Mouse (Mus musculus) heart, embryonic 10.5 days (tissue): ENCODE data around the gene Col15a1. TPM values are rescaled to one million over a fixed set of nuclear protein-coding genes. Genes with fewer than 3 reads are reported as not detected.

ENCODE experiments used
- DNase-seq: peaks from one replicate; pipeline ENCODE4 v3.0.0-alpha.2; 2017; ENCODE audit warnings: low spot score
- H3K27ac ChIP-seq: fragments of 300-500 bp; sonication (generic); 2 replicates; pipeline ENCODE4 v1.5.1; 2016; ENCODE audit warnings: mild to moderate bottlenecking
- H3K27me3 ChIP-seq: fragments of 300-500 bp; sonication (generic); 2 replicates; pipeline ENCODE4 v1.6.1; 2016; ENCODE audit warnings: mild to moderate bottlenecking; ENCODE audit not compliant: poor library complexity, insufficient read depth, severe bottlenecking
- H3K36me3 ChIP-seq: fragments of 300-500 bp; sonication (generic); 2 replicates; pipeline ENCODE4 v1.6.1; 2016; ENCODE audit warnings: mild to moderate bottlenecking, moderate library complexity
- H3K4me1 ChIP-seq: fragments of 300-500 bp; sonication (generic); 2 replicates; pipeline ENCODE4 v1.6.1; 2016; ENCODE audit warnings: mild to moderate bottlenecking
- H3K4me3 ChIP-seq: fragments of 300-500 bp; sonication (generic); 2 replicates; pipeline ENCODE4 v1.5.1; 2016; ENCODE audit warnings: mild to moderate bottlenecking, moderate library complexity
- H3K9me3 ChIP-seq: fragments of 300-500 bp; sonication (generic); 2 replicates; pipeline ENCODE4 v1.6.1; 2016; ENCODE audit warnings: mild to moderate bottlenecking, moderate library complexity
- WGBS: fragments of 180-500 bp; shearing (Covaris S2); methylation state at CpG from one replicate; pipeline ENCODE4 v1.1.7; 2016; 5-methylcytosine and 5-hydroxymethylcytosine counted together
- polyA plus RNA-seq: library from polyadenylated mRNA; unstranded; fragments of >200 nt; fragmentation: Nextera tagmentation; extraction: Ambion mirVana; gene quantifications from 2 replicates; pipeline ENCODE4 v1.2.1, GENCODE M21; 2016

The Col15a1 gene
- 1.1 and 1.5 TPM in 2 replicates for polyA plus RNA-seq

GRCm38 (mm10) chr4:47207969-47208420 is at the start of gene Col15a1:
TSS of gene Col15a1 (plus strand) at chr4:47208161.
- H3K27me3 ChIP-seq: peaks cover 77% of the 10 kb centered on the region
- H3K4me1 ChIP-seq: peaks cover 13% of the 10 kb centered on the region
- no peak for DNase-seq
- WGBS: under 1% methylated on average over 44 of the region's 45 CpGs
- H3K9me3 ChIP-seq: no peaks in the 10 kb centered on the region
- H3K4me3 ChIP-seq: peak within 1 kb of the TSS; percentile 65
- peak within 1 kb of the TSS; percentile 42; the same call in 1 of the 2 replicates for H3K27ac ChIP-seq
- no peaks in the 10 kb centered on the region for H3K36me3 ChIP-seq

GRCm38 (mm10) chr4:47161103-47161755 is 46.7 kb upstream of the Col15a1 start:
- H3K4me3 ChIP-seq: no peak overlapping the region
- WGBS: 22% methylated on average over 4 of the region's 4 CpGs
- no peak overlapping the region for H3K27ac ChIP-seq
- DNase-seq: no peak
- no peaks in the 10 kb centered on the region for H3K27me3 ChIP-seq
- no peaks in the 10 kb centered on the region for H3K36me3 ChIP-seq
- H3K4me1 ChIP-seq: no peaks in the 10 kb centered on the region
- H3K9me3 ChIP-seq: 0 out of 2 replicates have a peak, but pooled peaks cover 4% of the 10 kb centered on the region

DNA sequence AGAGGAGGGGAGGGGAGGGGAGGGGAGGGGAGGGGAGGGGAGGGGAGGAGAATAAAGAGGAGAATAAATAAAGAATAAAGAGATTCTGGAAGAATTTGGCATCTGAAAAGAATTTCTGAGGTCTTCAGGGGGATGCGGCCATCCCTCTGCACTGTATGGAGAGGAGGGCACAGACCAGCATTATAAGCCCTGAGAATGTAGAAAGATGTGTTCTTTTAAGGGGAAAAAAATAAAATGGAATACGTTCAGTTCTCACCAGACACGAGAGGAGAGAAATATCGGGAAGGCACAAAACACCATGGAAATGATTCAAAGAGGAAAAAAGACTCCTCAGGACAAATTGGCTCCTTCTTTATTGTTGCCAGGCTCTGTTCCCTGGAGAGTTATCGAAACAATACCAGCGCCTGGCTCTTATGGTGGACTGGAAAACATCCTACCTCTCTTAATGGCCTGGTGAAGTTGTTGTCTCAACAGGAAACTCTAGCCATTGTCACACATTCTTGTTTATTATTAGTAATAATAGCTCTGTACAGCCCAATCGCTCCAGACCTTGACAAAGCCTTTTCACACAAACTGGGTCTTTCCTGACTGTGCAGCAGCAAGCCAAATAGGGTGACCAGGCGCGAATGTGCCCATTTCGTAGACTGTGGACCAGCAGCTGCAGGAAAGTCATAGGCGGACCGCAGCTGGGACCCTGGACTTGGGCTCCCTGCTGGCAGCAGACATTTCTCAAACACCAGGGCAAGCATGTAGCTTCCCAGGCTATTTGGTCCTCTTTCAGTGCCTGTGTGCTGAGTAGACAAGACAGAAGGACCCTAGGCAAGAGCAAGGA is 46.0 kb upstream of the Col15a1 start:
- Histone ChIP-seq H3K4me1 (no peaks in the 10 kb centered on the region), H3K4me3 (no peak overlapping the region), H3K36me3 (no peaks in the 10 kb centered on the region), H3K27me3 (no peaks in the 10 kb centered on the region), H3K9me3 (0 out of 2 replicates have a peak, but pooled peaks cover 4% of the 10 kb centered on the region), H3K27ac (no peak overlapping the region)
- no peak for DNase-seq
- WGBS: 74% methylated on average over 12 of the region's 12 CpGs

GRCm38 (mm10) chr4:47172314-47172713 is 35.6 kb upstream of the Col15a1 start:
- no peak overlapping the region for H3K4me3 ChIP-seq
- H3K9me3 ChIP-seq: no peaks in the 10 kb centered on the region
- no peak overlapping the region for H3K27ac ChIP-seq
- peaks cover 6% of the 10 kb centered on the region; the same call in 1 of the 2 replicates for H3K4me1 ChIP-seq
- no peaks in the 10 kb centered on the region for H3K36me3 ChIP-seq
- WGBS: 25% methylated on average over 1 of the region's 1 CpGs
- DNase-seq: no peak
- H3K27me3 ChIP-seq: no peaks in the 10 kb centered on the region

DNA sequence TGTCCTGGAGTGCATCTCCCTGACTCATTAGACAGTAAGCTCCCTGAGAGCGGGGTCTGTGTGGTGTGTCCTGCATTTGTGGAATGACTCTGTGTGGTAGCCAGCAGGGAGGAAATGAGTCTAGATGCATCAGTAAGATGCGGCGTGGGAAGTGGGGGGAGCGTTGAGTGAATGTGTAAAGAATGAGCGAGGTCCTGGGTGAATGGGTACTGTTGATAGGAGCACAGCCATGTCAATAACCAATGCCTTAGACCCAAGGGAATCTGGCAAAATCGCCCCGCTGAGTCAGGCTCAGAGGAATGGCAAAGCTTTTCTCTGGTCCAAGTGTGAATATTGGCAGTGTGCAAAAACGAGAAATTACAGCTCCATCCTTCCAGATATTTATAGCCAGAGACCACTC is 30.9 kb upstream of the Col15a1 start:
- H3K27me3 ChIP-seq: no peaks in the 10 kb centered on the region
- no peaks in the 10 kb centered on the region for H3K9me3 ChIP-seq
- H3K36me3 ChIP-seq: no peaks in the 10 kb centered on the region
- WGBS: 70% methylated on average over 8 of the region's 8 CpGs
- DNase-seq: no peak
- no peak overlapping the region for H3K4me3 ChIP-seq
- H3K27ac ChIP-seq: no peak overlapping the region
- peaks cover 6% of the 10 kb centered on the region; the same call in 1 of the 2 replicates for H3K4me1 ChIP-seq

- Histone ChIP-seq H3K27ac (no peak overlapping the region), H3K4me1 (peaks cover 6% of the 10 kb centered on the region; the same call in 1 of the 2 replicates), H3K4me3 (no peak overlapping the region), H3K9me3 (no peaks in the 10 kb centered on the region), H3K27me3 (0 out of 2 replicates have a peak, but pooled peaks cover 3% of the 10 kb centered on the region), H3K36me3 (no peaks in the 10 kb centered on the region)
- DNase-seq: no peak
- 76% methylated on average over 8 of the region's 8 CpGs for whole genome bisulfite sequencing
Measured at GRCm38 (mm10) chr4:47178261-47178961, 29.6 kb upstream of the Col15a1 start.

DNA sequence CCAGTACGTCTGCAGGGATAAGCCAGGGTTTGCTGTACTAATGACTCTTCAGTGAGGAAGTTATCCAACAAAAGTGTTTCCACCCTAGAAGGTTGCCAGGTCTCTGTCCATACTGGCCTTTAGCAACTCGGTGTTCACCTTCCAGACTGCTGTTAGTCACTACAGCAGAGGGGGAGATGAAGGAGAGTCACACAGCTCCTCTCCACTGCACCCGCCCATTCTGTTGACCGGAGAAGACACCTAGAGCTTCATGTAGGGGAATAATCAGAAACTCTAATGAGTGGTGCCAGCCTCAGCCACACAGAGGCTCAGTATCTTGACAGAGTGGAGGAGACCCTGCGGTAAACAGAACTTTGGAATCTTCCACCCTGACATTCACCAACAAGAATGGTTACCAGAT is 28.4 kb upstream of the Col15a1 start:
- Histone ChIP-seq H3K27ac (no peak overlapping the region), H3K36me3 (no peaks in the 10 kb centered on the region), H3K9me3 (no peaks in the 10 kb centered on the region), H3K4me1 (peaks cover 6% of the 10 kb centered on the region; the same call in 1 of the 2 replicates), H3K27me3 (0 out of 2 replicates have a peak, but pooled peaks cover 5% of the 10 kb centered on the region), H3K4me3 (no peak overlapping the region)
- WGBS: 76% methylated on average over 5 of the region's 5 CpGs
- DNase-seq: no peak

DNA sequence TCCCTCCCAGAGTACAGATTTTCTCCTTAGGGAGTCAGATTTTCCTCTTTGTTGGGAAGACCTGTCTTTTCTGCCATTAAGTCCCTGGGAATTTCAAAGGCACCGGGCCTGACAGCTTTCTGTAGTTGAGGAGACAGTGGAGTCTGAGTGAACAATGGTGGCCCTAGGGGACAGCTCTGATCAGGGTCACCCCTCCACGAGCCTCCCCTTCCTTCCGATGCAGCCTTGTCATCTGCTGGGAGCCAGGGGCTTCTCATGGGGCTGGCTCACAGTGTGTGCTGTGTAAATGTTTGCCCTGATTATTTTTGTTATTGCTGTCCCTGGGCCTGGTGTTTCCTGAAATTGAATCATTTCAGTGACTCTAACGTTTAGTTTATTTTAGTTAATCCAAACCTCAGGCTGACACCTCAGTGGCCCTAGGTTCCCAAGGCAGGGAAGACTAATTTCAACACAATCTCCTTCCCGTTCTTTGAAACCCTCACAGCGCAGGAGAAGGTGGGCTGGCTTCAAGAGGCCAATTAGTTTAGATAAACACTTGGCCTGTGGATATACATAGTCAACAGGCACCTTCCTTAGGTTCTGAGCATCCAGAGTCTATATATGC is 23.8 kb upstream of the Col15a1 start:
- Histone ChIP-seq H3K9me3 (no peaks in the 10 kb centered on the region), H3K27me3 (0 out of 2 replicates have a peak, but pooled peaks cover 14% of the 10 kb centered on the region), H3K4me3 (no peak overlapping the region), H3K27ac (no peak overlapping the region), H3K36me3 (no peaks in the 10 kb centered on the region), H3K4me1 (no peaks in the 10 kb centered on the region)
- WGBS: 49% methylated on average over 6 of the region's 6 CpGs
- DNase-seq: no peak

DNA sequence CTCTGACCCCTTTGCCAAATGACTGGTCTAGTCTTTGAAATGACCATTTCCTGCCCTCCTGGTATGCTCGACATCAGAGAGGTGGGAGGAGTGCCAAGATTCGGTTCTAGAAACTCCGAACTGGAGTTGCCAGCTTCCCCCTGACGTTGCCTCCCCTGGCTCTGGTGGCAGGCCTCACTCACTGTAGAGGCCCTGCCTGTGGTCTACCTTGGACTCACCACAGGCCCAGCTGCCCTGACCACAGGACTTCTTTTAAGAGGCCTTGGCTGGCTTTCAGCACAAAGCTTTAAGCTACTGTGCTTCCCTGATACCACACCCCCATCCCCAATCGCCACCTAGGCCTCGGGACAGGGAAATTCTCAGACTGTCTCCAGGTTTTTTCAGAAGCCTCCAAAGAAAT is 21.4 kb upstream of the Col15a1 start:
- no peaks in the 10 kb centered on the region for H3K36me3 ChIP-seq
- H3K4me1 ChIP-seq: no peaks in the 10 kb centered on the region
- WGBS: 79% methylated on average over 6 of the region's 6 CpGs
- DNase-seq: no peak
- no peak overlapping the region for H3K27ac ChIP-seq
- 0 out of 2 replicates have a peak, but pooled peaks cover 17% of the 10 kb centered on the region for H3K27me3 ChIP-seq
- no peaks in the 10 kb centered on the region for H3K9me3 ChIP-seq
- H3K4me3 ChIP-seq: no peak overlapping the region

- Histone ChIP-seq H3K4me1 (no peaks in the 10 kb centered on the region), H3K27ac (no peak overlapping the region), H3K27me3 (peaks cover under 1% of the 10 kb centered on the region; the same call in 1 of the 2 replicates), H3K4me3 (no peak overlapping the region), H3K9me3 (no peaks in the 10 kb centered on the region), H3K36me3 (no peaks in the 10 kb centered on the region)
- 78% methylated on average over 3 of the region's 3 CpGs for WGBS
- DNase-seq: no peak
Measured at GRCm38 (mm10) chr4:47196173-47196572, 11.8 kb upstream of the Col15a1 start.

- Histone ChIP-seq H3K27ac (no peak overlapping the region), H3K27me3 (peaks cover 42% of the 10 kb centered on the region), H3K4me3 (no peak overlapping the region), H3K4me1 (peaks cover 10% of the 10 kb centered on the region), H3K36me3 (no peaks in the 10 kb centered on the region), H3K9me3 (no peaks in the 10 kb centered on the region)
- DNase-seq: no peak
- WGBS: 64% methylated on average over 5 of the region's 5 CpGs
Measured at GRCm38 (mm10) chr4:47203643-47204042, 4.3 kb upstream of the Col15a1 start.

DNA sequence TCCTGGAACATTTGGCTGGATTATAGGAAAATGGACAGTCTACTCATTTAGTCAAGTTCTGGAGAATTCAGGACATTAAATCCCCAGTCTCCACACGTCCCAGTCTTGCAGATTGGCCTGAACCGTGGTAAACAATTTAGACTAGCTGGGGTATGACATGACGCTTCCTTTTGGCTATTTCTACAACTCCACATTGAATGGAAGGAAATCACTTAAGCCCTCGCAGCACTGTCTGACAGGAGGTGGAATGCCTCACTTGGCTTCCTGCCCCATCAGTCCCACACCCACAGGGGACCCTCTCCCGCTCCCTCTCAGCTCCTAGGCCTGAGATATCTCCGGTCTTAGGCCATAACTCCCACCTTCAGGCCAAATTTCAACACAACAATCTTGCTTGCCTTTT is 2.1 kb upstream of the Col15a1 start:
- Histone ChIP-seq H3K27me3 (peaks cover 64% of the 10 kb centered on the region), H3K4me3 (no peak overlapping the region), H3K9me3 (no peaks in the 10 kb centered on the region), H3K4me1 (peaks cover 13% of the 10 kb centered on the region), H3K36me3 (no peaks in the 10 kb centered on the region), H3K27ac (no peak overlapping the region)
- 54% methylated on average over 6 of the region's 6 CpGs for WGBS
- DNase-seq: no peak
